Comparison of ENCODE assay signal across 9 mouse cellular contexts in the genomic region with DNA sequence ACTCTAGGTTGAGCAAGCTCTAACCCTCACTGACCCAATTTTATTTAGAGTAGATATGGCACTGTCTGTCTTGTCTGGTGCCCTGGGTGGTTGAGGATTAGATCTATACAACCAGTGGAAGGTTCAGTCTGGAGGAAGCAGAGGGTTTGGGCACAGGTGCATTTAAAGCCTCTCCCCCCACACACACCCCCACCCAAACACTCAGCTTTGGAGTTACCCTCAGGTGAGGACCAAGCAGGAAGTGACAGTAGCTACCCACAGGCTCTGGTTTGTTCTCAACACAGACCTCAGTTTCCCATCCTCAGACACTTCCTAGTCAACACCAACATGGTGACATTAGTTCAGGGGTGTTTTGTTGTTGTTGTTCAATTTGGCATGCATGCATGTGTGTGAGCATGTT. TPM values are rescaled to one million over a fixed set of nuclear protein-coding genes. Genes with fewer than 3 reads are reported as not detected.
DNase-seq lines count a peak whose midpoint lies in the region; ATAC-seq lines count a peak whose summit lies in the region.
"Had no signal": no experiment of that assay in that cellular context is flagged by ENCODE, and none has a peak within 500 bp of the region (broad histone marks: within the 10 kb centered on the region; RNA-seq: fewer than 3 reads in every experiment).

No protein-coding gene starts in this region.

- peaks cover 7 to 18% of the 10 kb centered on the region in 2 experiments for H3K4me1 ChIP-seq in heart, embryonic 14.5 days (ENCODE audit: control insufficient read depth in 2 of 2, insufficient read depth in 2 of 2, low read length in 2 of 2)
- peaks cover 12% of the 10 kb centered on the region for H3K4me1 ChIP-seq in heart, embryonic 11.5 days (ENCODE audit: control insufficient read depth, insufficient read depth, low read length)
- H3K4me1 ChIP-seq in midbrain, embryonic 15.5 days, result peaks cover 28% of the 10 kb centered on the region

- H3K36me3 ChIP-seq in heart, embryonic 14.5 days (ENCODE audit: control insufficient read depth, insufficient read depth, low read length), result peaks cover 22% of the 10 kb centered on the region
- no peaks in the 10 kb centered on the region; the same call in none of the 2 replicates for H3K36me3 ChIP-seq in heart, embryonic 11.5 days (ENCODE audit: control insufficient read depth, insufficient read depth, low read length)
- 0 out of 2 replicates have a peak, but pooled peaks cover 3% of the 10 kb centered on the region for H3K36me3 ChIP-seq in midbrain, embryonic 15.5 days (replicated peaks)

- no peak for ATAC-seq in heart, embryonic 14.5 days (ENCODE audit: insufficient number of reproducible peaks, insufficient read depth, low FRiP score, low read depth)
- no peak for ATAC-seq in heart, embryonic 11.5 days (replicated peaks; ENCODE audit: insufficient number of reproducible peaks, low FRiP score, low TSS enrichment)
- ATAC-seq in midbrain, embryonic 15.5 days (replicated peaks), result no peak

- H3K9me3 ChIP-seq in heart, embryonic 14.5 days (ENCODE audit: control insufficient read depth, low read length), result no peaks in the 10 kb centered on the region
- H3K9me3 ChIP-seq in heart, embryonic 11.5 days (replicated peaks; ENCODE audit: control insufficient read depth, low read length), result no peaks in the 10 kb centered on the region
- H3K9me3 ChIP-seq in midbrain, embryonic 15.5 days, result no peaks in the 10 kb centered on the region

- H3K27me3 ChIP-seq in heart, embryonic 14.5 days (ENCODE audit: control insufficient read depth, insufficient read depth, low read length), result no peaks in the 10 kb centered on the region
- H3K27me3 ChIP-seq in heart, embryonic 11.5 days (ENCODE audit: control insufficient read depth, insufficient read depth, low read length), result no peaks in the 10 kb centered on the region
- no peaks in the 10 kb centered on the region for H3K27me3 ChIP-seq in midbrain, embryonic 15.5 days (replicated peaks)

- DNase-seq in spleen, postnatal 36 days (ENCODE audit: low spot score in 2 of 2), result peak; percentile 30 to 32
- DNase-seq in spleen, adult 18-20 months, result no peak
- no peak for DNase-seq in cerebellum, adult 18-20 months
- DNase-seq in embryo, embryonic 11 days, result no peak
- no peak for DNase-seq in right cerebral cortex, adult 2 months (ENCODE audit: low spot score in 2 of 2)
- DNase-seq: kidney, adult 18-20 months had no signal

- no peak overlapping the region for H3K9ac ChIP-seq in heart, embryonic 14.5 days (ENCODE audit: low read length)
- H3K9ac ChIP-seq in heart, embryonic 11.5 days (ENCODE audit: low read depth, low read length), result no peak overlapping the region
- no peak overlapping the region for H3K9ac ChIP-seq in midbrain, embryonic 15.5 days

- H3K27ac ChIP-seq in heart, embryonic 14.5 days (replicated peaks in 1 of 2; ENCODE audit: control insufficient read depth in 1 of 2, insufficient read depth in 1 of 2, low read depth in 2 of 2, low read length in 2 of 2), result no peak overlapping the region
- H3K27ac ChIP-seq in heart, embryonic 11.5 days (ENCODE audit: low read depth, low read length), result no peak overlapping the region
- H3K27ac ChIP-seq in midbrain, embryonic 15.5 days, result no peak overlapping the region

- H3K4me2 ChIP-seq in heart, embryonic 14.5 days (ENCODE audit: low read length), result 0 out of 2 replicates have a peak overlapping the region, but pooled peaks have one; percentile 94
- no peak overlapping the region for H3K4me2 ChIP-seq in heart, embryonic 11.5 days
- 0 out of 2 replicates have a peak overlapping the region, but pooled peaks have one; percentile 72 for H3K4me2 ChIP-seq in midbrain, embryonic 15.5 days

- H3K4me3 ChIP-seq in heart, embryonic 14.5 days (ENCODE audit: control insufficient read depth in 1 of 2, insufficient read depth in 1 of 2, low read depth in 1 of 2, low read length in 2 of 2), result no peak overlapping the region
- H3K4me3 ChIP-seq in heart, embryonic 11.5 days (ENCODE audit: low read depth, low read length), result no peak overlapping the region
- H3K4me3 ChIP-seq in midbrain, embryonic 15.5 days, result 0 out of 2 replicates have a peak overlapping the region, but pooled peaks have one; percentile 79

RNA-seq across cellular contexts. Expression of gene Rab8a, which starts 1.8 kb away (rescaled TPM):
- 57.8 and 58.2 TPM in 2 replicates for polyA plus RNA-seq in heart, embryonic 14.5 days (2014; fragmentation: Nextera tagmentation; extraction: Ambion mirVana)
- 65.5 and 71.6 TPM in 2 replicates for polyA plus RNA-seq in heart, embryonic 11.5 days (2014; fragmentation: Nextera tagmentation; extraction: Ambion mirVana)
- polyA plus RNA-seq in midbrain, embryonic 15.5 days (2015; fragmentation: Nextera tagmentation; extraction: Ambion mirVana), result 88.8 and 91.6 TPM in 2 replicates

RNA-seq across cellular contexts. Expression of gene Hsh2d, which starts 26.6 kb away (rescaled TPM):
- polyA plus RNA-seq in heart, embryonic 14.5 days (2014; fragmentation: Nextera tagmentation; extraction: Ambion mirVana), result not detected in 2 replicates
- 0.11 TPM in 1 of 2 replicates, not detected in the other for polyA plus RNA-seq in heart, embryonic 11.5 days (2014; fragmentation: Nextera tagmentation; extraction: Ambion mirVana)
- not detected in 2 replicates for polyA plus RNA-seq in midbrain, embryonic 15.5 days (2015; fragmentation: Nextera tagmentation; extraction: Ambion mirVana)

RNA-seq across cellular contexts. Expression of gene Tpm4, which starts 28.0 kb away (rescaled TPM):
- 305 and 318 TPM in 2 replicates for polyA plus RNA-seq in heart, embryonic 14.5 days (2014; fragmentation: Nextera tagmentation; extraction: Ambion mirVana)
- polyA plus RNA-seq in heart, embryonic 11.5 days (2014; fragmentation: Nextera tagmentation; extraction: Ambion mirVana), result 405 and 429 TPM in 2 replicates
- 172 and 176 TPM in 2 replicates for polyA plus RNA-seq in midbrain, embryonic 15.5 days (2015; fragmentation: Nextera tagmentation; extraction: Ambion mirVana)

RNA-seq across cellular contexts. Expression of gene Cib3, which starts 49.8 kb away (rescaled TPM):
- polyA plus RNA-seq in heart, embryonic 14.5 days (2014; fragmentation: Nextera tagmentation; extraction: Ambion mirVana), result not detected in 2 replicates
- not detected in 2 replicates for polyA plus RNA-seq in heart, embryonic 11.5 days (2014; fragmentation: Nextera tagmentation; extraction: Ambion mirVana)
- not detected in 2 replicates for polyA plus RNA-seq in midbrain, embryonic 15.5 days (2015; fragmentation: Nextera tagmentation; extraction: Ambion mirVana)

RNA-seq across cellular contexts. Expression of gene Gm11034, which starts 50.6 kb away (rescaled TPM):
- not detected in 2 replicates for polyA plus RNA-seq in heart, embryonic 14.5 days (2014; fragmentation: Nextera tagmentation; extraction: Ambion mirVana)
- polyA plus RNA-seq in heart, embryonic 11.5 days (2014; fragmentation: Nextera tagmentation; extraction: Ambion mirVana), result not detected in 2 replicates
- polyA plus RNA-seq in midbrain, embryonic 15.5 days (2015; fragmentation: Nextera tagmentation; extraction: Ambion mirVana), result not detected in 2 replicates

Comparison
In these comparisons a context has a peak if more than half of its experiments do, and no peak if none do; other contexts are left out.
1. DNase-seq: peak in spleen, postnatal 36 days (2 of 2); none in spleen, adult 18-20 months (0 of 2), cerebellum, adult 18-20 months (0 of 2), embryo, embryonic 11 days (single experiment) and right cerebral cortex, adult 2 months (0 of 2).